Mouse (Mus musculus) midbrain, postnatal 0 days (tissue): ENCODE data around the gene Fcgr1. TPM values are rescaled to one million over a fixed set of nuclear protein-coding genes. Genes with fewer than 3 reads are reported as not detected.
"Not testable (repeated sequence)": the region's sequence is repeated elsewhere in the genome, so short reads cannot be mapped to it uniquely, and the experiment has no call there.

Experiments
- ATAC-seq: fragments of 200-750 bp; cut with Nextera tagmentation; 2 replicates; pipeline ENCODE4 v1.8.0; 2017; ENCODE audit warnings: moderate number of reproducible peaks, mild to moderate bottlenecking, moderate TSS enrichment, moderate library complexity; ENCODE audit not compliant: low FRiP score
- DNase-seq: peaks from one replicate; pipeline ENCODE4 v3.0.0-alpha.2; 2015; ENCODE audit warnings: low spot score
- H3K27ac ChIP-seq: fragments of 300-500 bp; sonication (generic); 2 replicates; pipeline ENCODE4 v1.5.1; 2014; ENCODE audit warnings: low read depth, mild to moderate bottlenecking, low read length, mixed read lengths
- H3K27me3 ChIP-seq: fragments of 300-500 bp; sonication (generic); 2 replicates; pipeline ENCODE4 v1.6.1; 2014; ENCODE audit warnings: low read length, control low read depth, mixed read lengths; ENCODE audit not compliant: insufficient read depth
- H3K36me3 ChIP-seq: fragments of 300-500 bp; sonication (generic); 2 replicates; pipeline ENCODE4 v1.6.1; 2014; ENCODE audit warnings: low read length, control low read depth, mixed read lengths; ENCODE audit not compliant: insufficient read depth
- H3K4me1 ChIP-seq: fragments of 300-500 bp; sonication (generic); 2 replicates; pipeline ENCODE4 v1.6.1; 2014; ENCODE audit warnings: mild to moderate bottlenecking, control low read depth, antibody characterized with exemption, low read length, mixed read lengths; ENCODE audit not compliant: insufficient read depth
- H3K4me2 ChIP-seq: fragments of 300-500 bp; sonication (generic); 2 replicates; pipeline ENCODE4 v1.6.1; 2014; ENCODE audit warnings: low read depth, mild to moderate bottlenecking, low read length, mixed read lengths; ENCODE audit not compliant: poor library complexity, severe bottlenecking
- H3K4me3 ChIP-seq: fragments of 300-500 bp; sonication (generic); 2 replicates; pipeline ENCODE4 v1.5.1; 2014; ENCODE audit warnings: low read depth, mild to moderate bottlenecking, low read length, moderate library complexity
- H3K9ac ChIP-seq: fragments of 300-500 bp; sonication (generic); replicated peaks from 2 replicates; pipeline ENCODE4 v1.6.1; 2014; ENCODE audit warnings: mild to moderate bottlenecking, low read length, moderate library complexity, mixed read lengths; ENCODE audit not compliant: poor library complexity, severe bottlenecking
- H3K9me3 ChIP-seq: fragments of 300-500 bp; sonication (generic); 2 replicates; pipeline ENCODE4 v1.6.1; 2016; ENCODE audit warnings: low read length, control low read depth
- CTCF ChIP-seq: IDR thresholded peaks from 2 replicates; pipeline ENCODE4 v1.5.1; 2016; ENCODE audit warnings: antibody characterized with exemption, mild to moderate bottlenecking
- WGBS: fragments of 180-500 bp; shearing (Covaris S2); extraction: QIAGEN DNeasy Blood & Tissue Kit; methylation state at CpG from one replicate; pipeline ENCODE4 v1.1.7; 2014; 5-methylcytosine and 5-hydroxymethylcytosine counted together
- polyA plus RNA-seq: library from polyadenylated mRNA; unstranded; fragments of >200 nt; fragmentation: Nextera tagmentation; extraction: Ambion mirVana; gene quantifications from 2 replicates; pipeline ENCODE4 v1.2.1, GENCODE M21; 2015
- total RNA-seq: library from RNA; depleted of rRNA; stranded (reverse); fragments of >200 nt; gene quantifications from 2 replicates; pipeline ENCODE4 v1.2.3, GENCODE M21; 2014

The Fcgr1 gene
- total and polyA plus RNA-seq, 2 experiments from 2014 or later = 0.60 to 1.5 TPM

DNA sequence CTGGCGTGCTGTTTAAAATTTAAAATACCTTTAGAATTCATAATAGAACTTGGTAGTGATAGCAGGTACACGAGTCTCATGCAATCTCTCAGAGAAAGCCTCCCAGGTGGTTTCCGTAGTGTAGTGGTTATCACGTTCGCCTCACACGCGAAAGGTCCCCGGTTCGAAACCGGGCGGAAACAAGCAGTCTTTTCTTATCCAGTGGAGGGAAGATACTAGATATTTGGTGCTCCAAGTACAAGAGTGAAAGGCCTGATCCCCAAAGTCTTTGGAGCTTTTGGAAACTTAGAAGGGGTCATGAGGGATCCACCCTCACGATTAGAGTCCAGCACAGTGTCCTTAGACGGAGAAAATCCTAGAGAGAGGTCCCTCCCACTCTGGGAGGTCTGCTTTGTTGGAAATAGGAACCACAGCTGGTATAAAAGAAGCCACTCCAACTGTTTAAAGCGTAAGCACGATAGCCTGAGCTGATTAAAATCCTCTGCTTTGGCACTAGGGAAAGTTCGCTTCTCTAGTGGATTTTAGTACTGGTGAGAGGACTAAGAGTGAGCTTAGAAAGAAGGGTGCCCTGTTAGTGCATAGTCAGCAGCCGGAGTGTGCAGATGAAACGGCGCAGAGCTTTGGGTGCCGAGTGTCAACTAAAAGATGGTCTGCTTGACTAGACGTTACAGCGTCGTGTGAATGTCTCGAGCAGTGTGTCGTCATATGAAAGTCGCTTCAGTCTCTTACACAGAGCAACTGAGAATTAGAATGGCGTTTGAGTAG, 39.0 kb upstream of the Fcgr1 start:
- 5% methylated on average over 27 of the region's 27 CpGs for WGBS
- Histone ChIP-seq H3K27ac (no peak overlapping the region), H3K9me3 (no peaks in the 10 kb centered on the region), H3K36me3 (no peaks in the 10 kb centered on the region), H3K9ac (no peak overlapping the region), H3K4me2 (no peak overlapping the region), H3K27me3 (peaks cover 87% of the 10 kb centered on the region), H3K4me3 (no peak overlapping the region), H3K4me1 (no peaks in the 10 kb centered on the region)
- TF ChIP-seq CTCF = no peak
- ATAC-seq (no peak), DNase-seq (no peak)

DNA sequence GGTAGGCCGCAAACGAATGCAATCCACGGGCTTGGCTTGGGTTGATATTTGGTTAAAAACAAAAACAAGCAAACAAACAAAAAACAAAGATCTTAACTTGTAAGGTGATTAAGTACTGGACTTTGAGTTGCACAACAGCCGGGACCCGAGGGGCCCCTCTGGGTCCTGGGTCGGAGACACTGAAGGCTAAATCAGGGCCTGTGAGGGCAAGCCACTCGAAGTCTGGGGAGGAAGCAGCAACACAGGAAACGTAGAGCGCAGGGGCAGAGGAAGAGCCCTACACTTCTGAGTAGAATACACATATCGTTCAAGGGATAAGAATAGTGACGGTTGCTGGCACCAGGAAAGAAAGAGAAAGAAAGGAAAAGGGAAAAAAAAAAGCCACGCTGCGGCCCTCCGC, 38.2 kb upstream of the Fcgr1 start:
- WGBS = 20% methylated on average over 14 of the region's 14 CpGs
- Histone ChIP-seq H3K4me2 (no peak overlapping the region), H3K4me1 (no peaks in the 10 kb centered on the region), H3K9ac (no peak overlapping the region), H3K36me3 (no peaks in the 10 kb centered on the region), H3K9me3 (no peaks in the 10 kb centered on the region), H3K4me3 (no peak overlapping the region), H3K27ac (no peak overlapping the region), H3K27me3 (peaks cover 79% of the 10 kb centered on the region)
- TF ChIP-seq CTCF = no peak
- ATAC-seq (no peak), DNase-seq (no peak)

DNA sequence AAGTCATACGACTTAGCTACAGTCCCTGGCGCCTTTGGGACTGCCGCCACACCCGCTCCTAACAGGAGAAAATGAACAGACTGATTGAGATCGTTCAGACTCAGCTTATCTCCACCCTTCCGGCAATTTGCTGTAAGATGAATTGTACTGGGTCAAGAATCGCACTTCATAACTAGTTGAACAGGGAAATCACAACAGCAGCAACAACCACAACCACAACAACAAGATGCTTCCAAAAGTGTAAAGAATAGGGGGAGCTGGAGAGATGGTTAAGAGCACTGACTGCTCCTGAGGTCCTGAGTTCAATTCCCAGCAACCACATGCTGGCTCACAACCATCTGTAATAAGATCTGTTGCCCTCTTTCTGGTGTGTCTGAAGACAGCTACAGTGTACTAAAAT, 37.7 kb upstream of the Fcgr1 start:
- no peak for TF ChIP-seq CTCF
- no peak overlapping the region for H3K4me3 ChIP-seq
- no peaks in the 10 kb centered on the region for H3K36me3 ChIP-seq
- H3K4me2 ChIP-seq = no peak overlapping the region
- no peak overlapping the region for H3K9ac ChIP-seq
- ATAC-seq (no peak), DNase-seq (no peak)
- no peaks in the 10 kb centered on the region for H3K4me1 ChIP-seq
- no peaks in the 10 kb centered on the region for H3K9me3 ChIP-seq
- no peak overlapping the region for H3K27ac ChIP-seq
- 84% methylated on average over 7 of the region's 7 CpGs for WGBS
- H3K27me3 ChIP-seq = peaks cover 77% of the 10 kb centered on the region

DNA sequence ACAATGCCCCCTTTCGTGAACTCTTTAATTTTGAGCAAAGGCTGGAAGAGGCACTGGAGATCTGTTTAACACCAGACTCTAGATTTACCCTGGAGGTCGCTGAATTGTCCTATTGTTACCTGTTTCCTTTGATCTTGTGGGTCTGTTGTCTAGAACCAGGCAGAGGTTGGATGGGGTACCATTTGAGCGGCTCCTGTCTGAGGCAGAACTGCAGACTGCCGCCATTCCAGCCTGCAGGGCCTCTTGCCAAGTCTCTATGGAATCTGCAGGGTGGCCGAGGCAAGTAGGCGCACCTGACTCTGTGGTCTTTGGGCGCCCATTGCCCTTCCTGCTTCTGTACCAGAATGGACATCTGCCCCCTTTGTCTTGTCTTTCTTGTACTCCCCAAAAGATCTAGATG, 36.8 kb upstream of the Fcgr1 start:
- no peaks in the 10 kb centered on the region for H3K4me1 ChIP-seq
- WGBS = 63% methylated on average over 7 of the region's 7 CpGs
- H3K4me2 ChIP-seq = no peak overlapping the region
- no peaks in the 10 kb centered on the region for H3K9me3 ChIP-seq
- ATAC-seq (no peak), DNase-seq (no peak)
- no peak overlapping the region for H3K9ac ChIP-seq
- no peak overlapping the region for H3K27ac ChIP-seq
- H3K4me3 ChIP-seq = no peak overlapping the region
- peaks cover 78% of the 10 kb centered on the region for H3K27me3 ChIP-seq
- no peak for TF ChIP-seq CTCF
- H3K36me3 ChIP-seq = no peaks in the 10 kb centered on the region

DNA sequence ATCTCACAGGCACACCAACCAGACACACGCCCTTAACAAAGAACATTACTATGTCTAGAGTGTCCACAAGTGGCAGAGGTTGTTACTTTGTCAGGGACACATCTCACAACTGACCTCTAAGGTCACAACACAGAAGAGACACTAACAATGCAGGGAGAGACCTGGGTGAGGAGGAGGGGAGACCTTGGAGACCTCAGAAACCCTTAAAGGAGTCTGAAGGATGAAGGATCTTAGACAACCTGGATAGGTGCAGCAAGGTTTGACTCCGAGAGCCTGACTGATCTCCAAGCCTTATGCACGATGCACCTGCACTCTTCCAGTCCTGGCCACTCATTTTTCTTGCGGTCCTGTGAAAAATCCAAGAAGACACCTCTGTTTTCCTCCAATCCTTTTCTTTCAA, 36.4 kb upstream of the Fcgr1 start:
- H3K4me3 ChIP-seq = no peak overlapping the region
- WGBS = 76% methylated on average over 4 of the region's 4 CpGs
- H3K9ac ChIP-seq = no peak overlapping the region
- no peaks in the 10 kb centered on the region for H3K9me3 ChIP-seq
- H3K36me3 ChIP-seq = no peaks in the 10 kb centered on the region
- DNase-seq (no peak), ATAC-seq (no peak)
- TF ChIP-seq CTCF = no peak
- no peak overlapping the region for H3K4me2 ChIP-seq
- H3K27me3 ChIP-seq = peaks cover 78% of the 10 kb centered on the region
- H3K27ac ChIP-seq = no peak overlapping the region
- no peaks in the 10 kb centered on the region for H3K4me1 ChIP-seq

DNA sequence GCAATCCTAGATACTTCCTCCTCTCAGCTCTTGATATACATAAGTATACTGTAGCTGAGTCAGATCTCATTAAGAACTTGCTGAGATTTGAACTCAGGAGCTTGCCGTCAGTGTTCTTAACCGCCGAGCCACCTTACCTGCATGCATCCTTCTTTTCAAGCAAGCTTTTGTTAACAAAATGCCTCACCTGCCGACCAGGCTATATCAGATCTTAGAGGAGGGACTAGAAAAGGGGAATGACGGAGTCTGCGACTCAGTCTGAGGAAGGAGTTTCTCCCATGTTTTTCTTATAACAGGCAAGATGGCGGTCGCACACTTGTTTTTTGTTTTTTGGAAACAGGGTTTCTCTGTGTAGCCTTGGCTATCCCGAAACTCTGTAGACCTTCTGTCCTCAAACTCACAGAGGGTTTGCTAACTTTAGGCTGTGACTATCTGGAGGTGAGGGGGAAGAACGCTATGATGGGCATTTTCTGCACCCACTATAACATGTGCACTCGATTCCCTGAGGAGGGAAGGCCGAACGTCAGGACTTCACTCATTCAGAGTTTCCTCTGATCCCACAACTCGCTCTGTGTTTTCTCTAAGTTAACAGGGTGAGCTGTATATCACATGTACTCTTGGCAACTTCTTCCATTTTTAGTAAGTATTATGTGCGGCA, 35.1 kb upstream of the Fcgr1 start:
- DNase-seq (no peak), ATAC-seq (no peak)
- H3K9ac ChIP-seq = no peak overlapping the region
- H3K27ac ChIP-seq = no peak overlapping the region
- H3K36me3 ChIP-seq = no peaks in the 10 kb centered on the region
- 20% methylated on average over 15 of the region's 15 CpGs for WGBS
- no peak for TF ChIP-seq CTCF
- H3K4me1 ChIP-seq = no peaks in the 10 kb centered on the region
- no peak overlapping the region for H3K4me2 ChIP-seq
- peaks cover 79% of the 10 kb centered on the region for H3K27me3 ChIP-seq
- H3K9me3 ChIP-seq = no peaks in the 10 kb centered on the region
- H3K4me3 ChIP-seq = no peak overlapping the region

DNA sequence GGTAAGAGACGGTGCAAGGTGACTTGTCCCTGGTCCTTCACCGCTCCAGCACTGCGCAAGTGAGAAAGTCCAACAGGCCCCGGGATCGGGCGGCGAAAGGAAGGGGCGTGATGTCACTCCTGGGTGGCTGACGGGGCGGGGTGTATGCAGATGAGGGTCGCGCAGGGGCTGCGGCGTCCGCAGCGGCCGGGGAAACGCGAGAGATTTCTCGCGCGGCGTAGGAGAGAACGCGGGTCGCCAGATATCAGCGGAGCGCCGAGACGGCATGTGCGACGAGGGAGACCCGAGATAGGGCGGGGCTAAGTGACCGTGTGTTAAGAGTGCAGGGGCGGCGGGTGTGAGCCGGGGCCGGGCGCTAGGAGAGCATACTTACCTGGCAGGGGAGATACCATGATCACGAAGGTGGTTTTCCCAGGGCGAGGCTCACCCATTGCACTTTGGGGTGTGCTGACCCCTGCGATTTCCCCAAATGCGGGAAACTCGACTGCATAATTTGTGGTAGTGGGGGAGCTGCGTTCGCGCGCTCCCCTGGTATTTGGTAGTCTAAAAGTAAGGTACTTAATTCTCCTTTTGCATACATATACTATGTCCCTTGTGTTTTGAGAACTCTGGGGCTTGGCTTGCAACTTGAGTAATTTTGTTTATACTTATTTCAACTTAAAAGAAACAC, 34.4 kb upstream of the Fcgr1 start:
- WGBS = under 1% methylated on average over 40 of the region's 49 CpGs
- H3K36me3 ChIP-seq, ATAC-seq, H3K9ac ChIP-seq, H3K27ac ChIP-seq, H3K9me3 ChIP-seq, DNase-seq, H3K4me1 ChIP-seq: not testable (repeated sequence)
- Histone ChIP-seq H3K4me2 (peak overlapping the region; percentile 42), H3K27me3 (peaks cover 79% of the 10 kb centered on the region), H3K4me3 (peak overlapping the region; percentile 22)
